Mouse (Mus musculus) spleen, postnatal 10 days (tissue): ENCODE measurements around the gene Kat8.
"Not testable (repeated sequence)": the region's sequence is repeated elsewhere in the genome, so short reads cannot be mapped to it uniquely, and the experiment has no call there.

ENCODE experiments used
- DNase-seq, 2 experiments: peaks; one replicate each; pipeline ENCODE4 v3.0.0; 2021 to 2022; ENCODE audit warnings: low spot score in 2 of 2

Gene Kat8

DNA sequence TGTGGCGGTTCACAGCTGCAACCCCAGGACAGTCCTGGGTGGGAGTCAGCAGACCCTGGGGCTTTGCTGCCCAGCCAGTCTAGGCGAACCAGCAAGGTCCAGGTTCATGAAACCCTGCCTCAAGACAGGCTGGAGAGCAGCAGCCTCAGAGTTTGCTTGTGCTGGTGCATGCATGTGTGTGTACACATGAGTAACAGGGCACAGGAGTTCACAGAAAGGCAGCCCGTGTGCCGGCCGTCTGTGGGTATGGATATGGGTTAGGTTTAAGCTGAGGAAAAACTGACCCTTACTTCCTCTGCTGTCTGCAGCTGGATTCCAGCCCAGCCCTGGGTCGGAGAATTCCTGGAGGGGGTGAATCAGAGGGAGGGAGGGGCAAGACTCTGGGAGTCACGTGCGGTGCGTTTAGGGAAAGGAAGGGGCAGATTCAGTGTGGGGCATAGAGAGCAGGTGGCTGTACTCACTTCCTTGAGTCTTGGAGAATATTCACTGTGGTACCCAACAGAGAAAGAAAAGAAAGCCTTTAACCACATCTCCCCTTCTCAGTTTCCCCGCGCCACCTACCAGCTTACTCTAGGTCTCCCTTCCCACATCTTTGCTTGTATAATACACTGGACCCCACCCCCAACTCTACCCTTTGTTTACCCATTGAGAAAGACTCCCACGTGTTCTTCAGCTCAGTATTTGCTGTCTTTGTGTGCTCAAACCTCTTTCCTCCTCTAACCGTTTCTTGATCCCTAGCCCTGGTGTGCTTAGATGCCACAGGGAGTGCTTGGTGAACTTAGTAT lies 19.2 kb downstream of the Kat8 start:
- no peak for DNase-seq

DNA sequence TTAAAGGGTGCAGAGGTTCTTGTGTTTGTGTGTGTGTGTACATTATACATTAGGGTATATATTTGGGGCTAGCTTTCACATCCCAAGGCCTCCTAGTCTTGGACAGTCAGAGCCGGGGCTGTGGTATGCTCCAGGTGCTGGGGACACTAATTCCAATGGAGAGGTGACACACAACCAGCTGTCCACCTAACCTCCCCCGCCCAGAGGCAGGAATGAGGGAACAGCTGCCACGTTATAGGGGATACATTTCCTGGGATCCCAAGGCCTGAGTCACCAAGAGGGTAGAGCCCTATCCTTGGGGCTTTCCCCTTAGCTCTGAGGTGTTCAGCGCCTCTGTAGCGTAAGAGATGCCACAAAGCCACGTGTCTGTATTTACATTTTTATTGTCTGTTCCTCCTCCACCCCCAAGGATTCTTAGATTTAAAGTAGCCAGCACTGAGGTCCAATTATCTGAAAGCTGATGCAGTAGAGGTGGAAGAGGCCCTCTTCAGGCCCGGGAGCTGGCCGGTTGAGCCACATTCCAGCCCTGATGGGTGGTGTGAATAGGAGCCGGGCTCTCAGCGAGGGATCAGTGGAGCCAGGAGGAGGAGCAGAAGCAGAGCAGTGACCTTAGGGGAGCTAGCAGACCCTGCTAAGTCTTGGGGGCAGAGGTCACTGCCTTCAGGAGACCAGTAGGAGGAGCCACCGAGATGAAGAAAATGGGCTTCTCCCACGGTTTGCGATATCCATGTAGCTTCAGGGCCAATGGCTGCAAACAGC lies 20.1 kb downstream of the Kat8 start:
- no peak for DNase-seq

DNA sequence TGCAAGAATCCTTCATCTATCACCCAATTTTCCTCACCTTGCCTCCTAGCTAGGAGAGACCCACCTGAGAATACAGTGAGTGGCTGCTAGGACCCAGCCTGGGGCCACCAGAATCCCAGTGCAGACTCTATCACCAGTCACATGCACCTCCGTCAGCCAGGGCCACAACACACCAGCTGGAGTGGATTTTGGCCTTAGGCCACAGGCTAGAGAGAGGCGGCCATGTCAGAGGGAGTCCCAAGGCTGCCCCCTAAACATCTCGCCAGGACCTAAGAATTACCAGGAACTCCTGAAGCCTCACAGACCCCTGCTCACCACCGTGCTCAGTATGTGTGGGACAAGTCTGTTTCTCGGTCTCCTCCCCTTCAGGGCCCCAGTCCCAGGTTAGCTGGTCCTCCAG lies 21.8 kb downstream of the Kat8 start:
- no peak for DNase-seq

DNA sequence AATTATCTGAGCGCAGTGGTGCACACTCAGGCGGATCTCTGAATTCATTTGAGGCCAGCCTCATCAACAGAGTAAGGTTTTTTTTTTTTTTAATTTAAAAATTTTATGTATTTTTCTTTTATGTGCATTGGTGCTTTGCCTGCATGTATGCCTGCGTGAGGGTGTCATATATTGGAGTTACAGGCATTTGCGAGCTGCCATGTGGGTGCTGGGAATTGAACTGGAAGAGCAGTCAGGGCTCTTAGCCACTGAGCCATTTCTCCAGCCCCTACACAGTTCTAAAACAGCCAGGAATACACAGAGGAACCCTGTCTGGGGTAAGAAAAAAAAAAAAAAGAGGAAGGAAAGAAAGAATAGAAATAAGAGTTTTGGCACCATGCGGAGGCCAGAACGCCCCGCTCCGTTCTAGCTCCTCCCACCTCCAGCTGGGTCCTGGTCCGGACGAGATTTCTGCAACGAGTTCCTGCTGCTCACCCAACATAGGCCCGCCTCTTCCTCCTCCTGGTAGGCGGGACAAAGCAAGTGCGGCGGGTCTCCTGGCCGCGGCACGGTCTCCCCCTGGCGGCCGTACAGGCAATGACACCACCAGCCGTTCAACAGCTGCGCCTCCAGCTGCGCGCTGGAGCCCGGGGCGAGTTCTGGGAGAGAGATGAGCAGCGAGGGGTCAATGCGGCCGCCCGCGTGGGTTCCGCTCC lies 22.9 kb downstream of the Kat8 start:
- DNase-seq = peak; percentile 96 to 97

DNA sequence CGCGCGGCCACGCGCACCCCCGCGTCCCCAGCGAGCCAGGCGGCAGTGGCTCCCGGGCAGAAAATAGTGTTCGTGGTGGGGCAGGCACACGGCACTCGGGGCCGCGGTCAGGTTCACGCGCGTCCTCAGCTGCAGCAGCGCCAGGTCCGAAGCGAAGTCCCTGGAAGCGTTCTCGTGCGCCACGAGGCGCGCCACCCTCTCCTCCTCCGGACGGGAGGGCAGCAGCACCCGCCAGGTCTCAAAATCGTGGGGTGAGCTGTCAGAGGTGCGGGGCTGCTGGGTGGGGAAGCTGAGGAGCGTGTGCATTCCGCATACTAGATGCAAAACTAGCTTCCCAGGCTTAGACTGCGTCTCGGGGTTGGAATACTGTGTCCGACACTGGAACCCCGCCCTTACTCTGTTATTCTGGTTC lies 23.4 kb downstream of the Kat8 start:
- DNase-seq = peak in 1 of 2 experiments; percentile 30

DNA sequence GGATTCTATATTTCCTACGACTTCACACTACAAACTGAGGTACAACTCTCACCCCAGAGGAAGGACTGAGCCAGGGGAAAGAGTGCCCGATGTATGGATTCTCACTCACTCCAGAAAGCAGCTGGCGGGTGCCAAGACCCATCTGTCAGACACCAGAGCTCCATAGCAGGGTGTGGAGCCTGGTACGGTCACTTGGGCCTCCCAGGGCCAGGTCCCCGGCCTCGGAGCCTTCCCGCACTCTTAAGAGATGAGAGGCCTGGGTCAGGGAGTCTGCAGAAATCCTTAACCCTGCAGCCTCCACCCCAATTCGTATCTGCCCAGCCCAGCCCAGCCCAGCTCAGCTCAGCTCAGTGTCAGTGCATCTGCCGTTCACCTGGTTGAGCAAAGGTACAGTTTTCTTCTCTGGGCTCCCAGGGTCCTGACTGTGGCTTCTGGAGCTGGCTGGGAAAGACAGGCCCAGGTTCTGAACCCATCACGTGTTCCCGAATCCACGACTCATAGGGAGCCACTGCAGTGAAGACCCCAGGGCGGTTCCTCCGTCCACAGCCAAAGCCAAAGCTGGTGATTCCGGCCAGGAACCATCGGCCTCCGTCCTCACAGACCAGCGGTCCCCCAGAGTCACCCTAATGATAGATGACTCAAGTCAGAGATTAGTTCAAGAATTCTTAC lies 24.0 kb downstream of the Kat8 start:
- DNase-seq = no peak

DNA sequence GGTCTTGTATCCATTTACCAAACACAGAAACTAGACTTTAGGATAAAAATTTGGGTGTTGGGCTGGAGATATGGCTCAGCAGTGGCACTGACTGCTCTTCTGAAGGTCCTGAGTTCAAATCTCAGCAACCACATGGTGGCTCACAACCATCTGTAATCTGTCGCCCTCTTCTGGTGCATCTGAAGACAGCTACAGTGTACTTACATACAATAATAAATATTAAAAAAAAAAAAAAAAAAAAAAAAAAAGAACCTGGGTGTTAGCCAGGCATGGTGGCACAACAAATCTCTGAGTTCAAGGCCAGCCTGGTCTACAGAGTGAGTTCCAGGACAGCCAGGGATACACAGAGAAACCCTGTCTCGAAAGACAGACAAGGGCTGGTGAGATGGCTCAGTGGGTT lies 29.8 kb downstream of the Kat8 start:
- not testable (repeated sequence) for DNase-seq

DNA sequence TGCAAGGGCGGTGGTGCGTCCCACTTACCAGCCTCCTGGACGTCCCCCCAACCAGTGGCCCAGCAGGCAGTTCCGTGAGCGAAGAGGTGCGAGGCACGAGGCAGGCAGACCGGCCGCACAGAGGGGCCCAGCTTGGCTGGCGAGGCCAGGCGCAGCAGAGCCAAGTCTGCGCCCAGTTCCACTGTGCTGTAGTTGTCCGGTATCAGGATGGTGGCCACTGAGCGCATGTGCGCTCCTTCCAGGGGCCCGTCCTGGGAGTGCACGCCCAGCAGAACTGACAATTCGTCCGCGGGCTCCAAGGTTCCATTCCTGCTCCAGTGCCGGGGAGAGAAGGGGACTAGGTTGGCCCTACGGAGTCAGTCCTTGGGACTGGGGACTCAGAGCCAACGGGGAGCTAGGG lies 32.3 kb downstream of the Kat8 start:
- no peak for DNase-seq

DNA sequence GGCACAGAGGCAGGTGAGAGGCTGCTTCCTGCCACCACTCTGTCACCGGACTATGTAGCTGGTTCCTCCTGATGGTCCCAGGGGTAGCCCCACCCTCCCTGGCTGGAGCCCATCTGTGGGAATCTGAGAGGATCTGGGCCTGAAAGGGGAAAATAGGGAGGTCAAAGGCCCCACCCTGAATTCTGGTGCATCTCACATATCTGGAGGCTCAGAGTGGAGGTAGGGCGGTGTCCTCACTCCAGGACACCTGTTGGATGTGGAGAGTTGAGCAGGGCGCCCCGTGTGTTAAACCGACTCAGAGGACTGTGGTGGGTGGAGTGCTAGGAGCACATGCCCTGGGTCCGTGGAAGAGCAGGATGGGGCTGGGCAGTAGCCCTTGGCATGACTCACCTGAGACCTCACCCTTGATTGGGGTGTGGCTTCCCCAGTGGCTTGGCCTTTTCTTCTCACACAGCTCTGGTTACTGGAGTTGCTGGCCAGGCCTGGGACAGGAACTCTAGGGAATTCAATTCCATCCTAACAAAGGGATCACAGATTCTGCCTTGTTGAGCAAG lies 34.2 kb downstream of the Kat8 start, which contains the start of gene Prss36:
Gene Prss36, minus strand, starts transcription at position 256 of the 554 bp plus-strand sequence.
- no peak for DNase-seq

DNA sequence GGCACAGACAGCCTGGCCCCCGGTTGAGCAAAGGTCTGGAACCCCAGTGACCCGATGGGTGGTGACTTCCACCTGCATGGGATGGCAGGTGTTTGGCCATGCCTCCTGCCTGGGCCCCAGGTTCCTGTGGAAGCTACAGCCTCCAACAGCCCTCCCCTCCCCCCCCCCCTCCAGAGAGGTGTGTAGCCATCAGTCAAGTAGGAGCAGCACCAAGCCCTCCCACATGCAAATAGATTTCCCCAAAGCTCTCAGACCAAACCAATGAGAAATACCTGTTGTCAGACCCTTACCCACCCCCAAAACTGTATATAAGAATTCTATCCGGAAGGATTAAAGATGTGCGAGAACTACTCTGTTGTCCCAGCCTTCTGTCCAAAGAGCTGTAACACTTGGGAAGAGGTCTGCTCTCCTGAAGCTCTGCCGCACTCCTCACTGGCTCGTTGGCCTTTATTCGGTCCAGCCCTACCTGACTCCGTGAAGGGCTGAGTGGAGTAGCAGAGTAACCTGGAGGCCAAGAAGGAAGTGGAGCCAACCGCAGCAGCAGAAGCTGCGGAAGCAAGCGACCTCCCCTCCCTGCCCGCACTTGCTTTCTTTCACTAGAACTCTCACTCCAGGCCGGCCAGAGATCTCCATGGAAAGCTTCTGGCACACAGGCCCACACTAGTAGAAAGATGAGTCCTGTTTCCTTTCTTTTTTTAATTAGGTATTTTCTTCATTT lies 40.7 kb downstream of the Kat8 start:
- no peak for DNase-seq

DNA sequence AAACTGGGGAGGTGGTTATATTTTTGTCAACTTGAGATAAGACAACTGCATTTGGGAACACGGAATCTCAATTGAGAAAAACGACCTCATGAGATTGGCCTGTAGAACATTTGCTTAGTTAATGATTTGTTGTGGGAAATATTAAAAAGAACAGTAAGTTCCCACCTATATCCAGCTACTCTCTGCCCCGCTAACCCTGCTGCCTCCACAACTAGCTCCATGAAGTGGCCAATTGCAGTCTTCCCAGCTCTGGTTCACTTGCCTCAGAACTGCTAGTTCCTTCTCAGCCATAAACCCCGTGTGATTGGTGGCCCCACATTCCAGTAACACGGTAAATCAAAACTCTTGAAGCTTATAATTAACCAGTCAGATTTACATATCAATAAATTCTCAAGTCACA lies 47.0 kb downstream of the Kat8 start:
- no peak for DNase-seq

DNA sequence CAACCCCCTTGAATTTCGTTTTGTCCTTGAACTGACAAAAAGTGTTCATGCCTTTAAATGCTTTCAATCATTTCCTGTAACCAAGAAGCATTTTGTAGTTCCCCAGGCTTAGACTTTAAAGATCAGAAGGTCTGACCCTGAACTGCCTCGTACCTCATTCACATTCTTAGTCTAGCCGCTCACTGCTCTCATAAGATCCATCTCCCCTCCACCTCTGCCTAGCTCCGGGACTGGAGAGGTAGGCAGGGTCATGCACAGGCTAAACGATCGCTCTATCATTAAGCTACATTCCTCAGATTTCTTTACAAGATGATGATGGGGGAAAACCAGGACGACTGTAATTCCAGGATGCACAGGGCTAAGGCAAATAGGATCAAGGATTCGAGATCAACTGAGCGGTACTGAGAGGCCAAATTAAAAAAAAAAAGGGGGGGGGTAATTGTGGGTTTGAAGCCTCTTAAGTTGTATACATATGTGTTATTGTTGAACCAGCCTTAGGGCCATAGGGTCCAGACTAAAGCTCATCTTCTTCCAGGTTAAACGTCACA lies 54.1 kb downstream of the Kat8 start:
- DNase-seq = peak; percentile 25 to 28

DNA sequence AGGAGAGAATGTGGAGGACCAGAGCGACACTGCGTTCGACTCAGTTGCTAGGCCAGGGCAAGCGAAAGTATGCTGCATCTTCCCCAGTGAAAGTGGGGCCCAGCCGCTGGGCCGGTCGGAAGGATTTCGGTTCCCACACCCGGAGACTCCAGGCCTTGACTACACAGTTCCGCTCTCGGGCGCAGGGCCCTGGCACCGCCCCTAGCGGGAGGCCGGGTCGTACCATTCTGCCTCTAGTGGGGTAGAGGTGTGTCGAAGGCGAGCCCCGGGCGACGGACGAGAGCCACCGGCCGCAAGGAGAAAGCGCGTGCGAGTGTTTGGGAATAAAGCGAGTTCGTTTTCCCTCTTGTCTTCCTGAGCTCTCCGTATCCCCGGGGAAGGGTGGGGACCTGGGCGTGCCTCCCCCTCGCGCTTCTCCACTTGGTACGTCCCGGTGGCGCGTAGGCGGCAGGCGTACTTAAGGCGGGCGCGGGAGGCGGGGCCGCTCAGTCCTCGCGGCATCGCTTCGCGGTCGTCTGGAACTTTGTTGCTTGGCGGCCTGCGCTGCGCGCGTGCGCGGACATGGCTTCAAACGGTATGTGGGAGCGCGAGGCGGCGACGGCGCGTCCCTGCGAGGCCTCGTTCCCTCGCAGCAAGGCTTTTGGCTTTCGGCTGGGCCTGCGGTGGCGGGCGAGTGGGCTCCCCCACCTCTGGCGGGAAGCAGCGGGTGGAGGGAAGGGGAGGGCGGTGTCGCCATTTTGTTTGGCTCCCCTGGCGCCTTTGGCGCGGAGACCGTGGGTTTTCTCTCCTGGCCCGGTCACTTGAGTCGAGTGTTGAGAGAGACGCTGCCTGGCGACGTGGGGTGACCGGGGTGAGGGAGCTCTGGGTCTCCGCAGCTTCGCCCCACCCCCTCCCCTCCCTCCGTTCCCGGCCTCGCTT lies 54.9 kb downstream of the Kat8 start, which contains the start of gene Fus:
Gene Fus, plus strand, starts transcription at position 454 of the 918 bp plus-strand sequence.
- peak; percentile 97 to 100 for DNase-seq

DNA sequence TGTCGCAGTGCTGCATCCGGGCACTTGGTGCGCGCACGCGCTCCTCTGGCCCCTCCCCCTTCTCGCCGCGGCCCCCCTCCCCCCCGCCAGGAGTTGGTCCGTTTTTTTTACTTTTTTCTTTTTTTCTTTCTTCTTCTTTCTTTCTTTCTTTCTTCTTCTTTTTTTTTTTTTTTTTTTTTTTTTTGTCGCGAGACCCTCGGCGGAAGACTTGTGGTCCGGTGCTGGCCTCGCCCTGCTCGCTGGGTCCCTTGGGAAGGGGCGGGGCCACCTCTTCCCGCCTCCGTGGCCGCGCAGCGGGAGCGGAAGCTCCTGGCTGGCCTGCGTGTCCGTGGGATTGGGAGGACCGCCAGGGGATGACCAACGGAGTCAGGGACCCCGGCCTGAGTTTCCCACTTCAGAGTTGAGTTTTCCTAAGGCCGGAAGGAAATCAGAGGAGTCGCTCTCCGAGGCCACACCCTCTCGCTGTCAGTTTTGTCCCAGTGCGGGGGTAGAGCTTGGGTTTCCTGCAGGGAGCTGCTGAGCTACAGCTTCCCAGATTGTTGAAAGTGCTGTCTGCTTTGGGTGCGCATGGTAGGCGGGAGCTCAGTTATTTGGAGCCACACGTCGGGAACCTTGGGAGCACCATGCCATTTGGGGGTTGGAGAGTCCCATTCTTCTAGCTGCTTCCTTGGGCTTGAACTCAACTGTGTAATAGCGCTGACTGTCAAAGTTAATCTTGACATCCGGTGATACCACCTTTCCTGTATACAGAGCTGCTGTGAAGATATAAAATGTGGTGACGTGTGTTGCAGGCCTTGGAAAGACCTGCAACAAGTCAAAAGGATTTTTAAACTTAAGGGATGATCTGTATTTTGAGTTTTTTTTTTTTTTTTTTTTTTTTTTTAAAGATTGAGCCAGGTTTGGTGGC lies 55.9 kb downstream of the Kat8 start:
- DNase-seq = peak; percentile 72 to 78

DNA sequence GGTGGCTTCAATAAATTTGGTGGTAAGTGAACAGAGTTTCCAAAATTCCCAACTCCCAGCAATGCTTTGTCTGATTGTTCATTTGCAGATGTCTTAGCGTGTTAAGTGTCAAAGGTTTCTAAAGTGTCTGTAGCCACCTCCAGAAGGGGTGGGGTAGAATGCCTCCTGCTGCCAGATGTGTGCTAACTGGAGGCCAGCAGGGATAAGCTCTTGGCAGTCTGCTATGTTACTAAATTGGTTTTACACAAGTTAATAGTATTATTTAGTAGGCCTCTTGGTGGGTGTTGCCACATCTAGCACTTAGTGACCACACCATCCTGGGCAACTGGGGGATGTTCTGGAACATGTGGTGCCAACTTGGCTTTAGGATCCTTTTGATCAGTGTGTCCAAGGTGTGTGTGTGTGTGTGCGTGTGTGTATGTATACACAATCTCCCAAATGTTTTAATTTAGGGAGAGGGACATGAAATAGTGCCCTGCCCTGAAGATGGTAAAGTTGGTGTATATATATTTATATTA lies 62.2 kb downstream of the Kat8 start:
- DNase-seq = no peak
